Mouse (Mus musculus) forebrain, embryonic 16.5 days (tissue): ENCODE measurements around the gene Apol10a. TPM values are rescaled to one million over a fixed set of nuclear protein-coding genes. Genes with fewer than 3 reads are reported as not detected.
"Not testable (repeated sequence)": the region's sequence is repeated elsewhere in the genome, so short reads cannot be mapped to it uniquely, and the experiment has no call there.

Source experiments
- ATAC-seq: fragments of 200-750 bp; cut with Nextera tagmentation; 2 replicates; pipeline ENCODE4 v1.8.0; 2017; ENCODE audit warnings: mild to moderate bottlenecking, moderate library complexity
- H3K27ac ChIP-seq: fragments of 300-500 bp; sonication (generic); 2 replicates; pipeline ENCODE4 v1.5.1; 2014; ENCODE audit warnings: low read length, control low read depth
- H3K27me3 ChIP-seq: fragments of 300-500 bp; sonication (generic); replicated peaks from 2 replicates; pipeline ENCODE4 v1.6.1; 2014; ENCODE audit warnings: low read length; ENCODE audit not compliant: control insufficient read depth, insufficient read depth
- H3K36me3 ChIP-seq: fragments of 300-500 bp; sonication (generic); 2 replicates; pipeline ENCODE4 v1.6.1; 2014; ENCODE audit not compliant: control insufficient read depth, insufficient read depth
- H3K4me1 ChIP-seq: fragments of 300-500 bp; sonication (generic); replicated peaks from 2 replicates; pipeline ENCODE4 v1.6.1; 2014; ENCODE audit warnings: low read length; ENCODE audit not compliant: control insufficient read depth, insufficient read depth
- H3K4me2 ChIP-seq: fragments of 300-500 bp; sonication (generic); 2 replicates; pipeline ENCODE4 v1.6.1; 2014; ENCODE audit warnings: mild to moderate bottlenecking, low read length, control low read depth
- H3K4me3 ChIP-seq: fragments of 300-500 bp; sonication (generic); replicated peaks from 2 replicates; pipeline ENCODE4 v1.5.1; 2014; ENCODE audit warnings: mild to moderate bottlenecking, low read length, control low read depth
- H3K9ac ChIP-seq: fragments of 300-500 bp; sonication (generic); replicated peaks from 2 replicates; pipeline ENCODE4 v1.6.1; 2014; ENCODE audit warnings: low read depth, low read length, control low read depth
- H3K9me3 ChIP-seq: fragments of 300-500 bp; sonication (generic); 2 replicates; pipeline ENCODE4 v1.6.1; 2016; ENCODE audit warnings: low read length; ENCODE audit not compliant: control insufficient read depth
- WGBS: fragments of 180-500 bp; shearing (Covaris S2); extraction: QIAGEN DNeasy Blood & Tissue Kit; methylation state at CpG from one replicate; pipeline ENCODE4 v1.1.7; 2014; 5-methylcytosine and 5-hydroxymethylcytosine counted together
- polyA plus RNA-seq: library from polyadenylated mRNA; unstranded; fragments of >200 nt; fragmentation: Nextera tagmentation; extraction: Ambion mirVana; gene quantifications from 2 replicates; pipeline ENCODE4 v1.2.1, GENCODE M21; 2015

Apol10a gene
- polyA plus RNA-seq, 1 experiment from 2014 or later, result not detected

GRCm38 (mm10) chr15:77494694-77495093 lies 17.8 kb downstream of the Apol10a start:
- H3K4me2 ChIP-seq, H3K27ac ChIP-seq, H3K4me1 ChIP-seq, ATAC-seq, H3K27me3 ChIP-seq, H3K9me3 ChIP-seq, H3K9ac ChIP-seq, H3K4me3 ChIP-seq, H3K36me3 ChIP-seq: not testable (repeated sequence)
- 40% methylated on average over 1 of the region's 1 CpGs for WGBS

DNA sequence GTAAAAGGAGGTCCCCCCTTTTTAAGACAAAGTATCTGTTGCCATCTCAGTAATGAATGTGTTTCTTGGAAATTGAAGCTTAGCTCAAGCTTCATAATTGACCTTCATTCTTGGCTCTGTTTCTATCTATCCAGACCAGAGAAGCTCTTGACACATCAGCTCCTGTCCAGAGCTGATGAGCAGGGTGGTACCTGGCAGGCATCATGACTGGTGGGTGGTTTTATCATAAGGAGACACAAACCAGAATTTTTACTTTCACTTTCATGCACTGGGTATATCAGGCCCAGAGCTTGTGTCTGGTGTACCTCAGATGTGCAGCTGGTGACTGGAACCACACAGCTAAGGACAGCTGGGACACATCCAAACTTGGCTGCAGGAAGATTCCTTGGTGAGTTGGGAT lies 31.1 kb downstream of the Apol10a start, which contains the start of gene Apol11a:
Apol11a (plus strand) TSS at position 306 of the 400 bp plus-strand sequence.
- H3K36me3 ChIP-seq, result not testable (repeated sequence)

GRCm38 (mm10) chr15:77520596-77520995 lies 43.7 kb downstream of the Apol10a start:
- not testable (repeated sequence) for H3K9ac ChIP-seq, H3K4me3 ChIP-seq, H3K4me1 ChIP-seq, H3K9me3 ChIP-seq, H3K36me3 ChIP-seq, ATAC-seq, H3K27ac ChIP-seq, H3K4me2 ChIP-seq, H3K27me3 ChIP-seq
- 76% methylated on average over 4 of the region's 4 CpGs for WGBS

More for the DNA sequence above, 31.1 kb downstream of the Apol10a start, which contains the start of gene Apol11a:
- not testable (repeated sequence) for H3K4me1 ChIP-seq, H3K9ac ChIP-seq, H3K27me3 ChIP-seq, ATAC-seq, H3K4me3 ChIP-seq, H3K27ac ChIP-seq, H3K4me2 ChIP-seq, H3K9me3 ChIP-seq

- not testable (repeated sequence) for H3K4me1 ChIP-seq, H3K9ac ChIP-seq, H3K27ac ChIP-seq, H3K4me3 ChIP-seq, ATAC-seq, H3K4me2 ChIP-seq, H3K9me3 ChIP-seq, H3K27me3 ChIP-seq, H3K36me3 ChIP-seq
- WGBS, result 17% methylated on average over 6 of the region's 6 CpGs
Measured at GRCm38 (mm10) chr15:77523186-77523843, 46.5 kb downstream of the Apol10a start.

DNA sequence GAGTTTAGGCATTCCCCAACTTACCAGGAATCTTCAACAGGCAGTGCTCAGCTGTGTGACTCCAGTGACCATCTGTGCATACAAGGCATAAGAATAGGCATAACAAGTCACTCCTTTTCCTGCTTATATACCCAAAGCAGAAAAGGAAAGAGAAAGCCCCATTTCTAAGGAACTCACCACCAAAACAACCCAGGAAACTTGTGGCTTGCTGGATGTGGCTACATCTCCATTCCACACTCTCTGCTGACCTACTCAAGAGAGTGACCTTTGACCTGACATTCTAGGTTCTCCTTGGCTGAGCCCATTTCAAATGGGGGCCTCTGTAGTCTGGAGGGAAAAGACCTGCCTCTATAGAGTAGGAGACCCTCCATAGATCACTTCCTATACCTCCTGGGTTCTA lies 56.4 kb downstream of the Apol10a start, which contains the start of gene Apol7c:
Apol7c (minus strand) TSS at position 101 of the 400 bp plus-strand sequence.
- Histone ChIP-seq H3K4me2 (no peak within 1 kb of the TSS), H3K27ac (no peak within 1 kb of the TSS), H3K4me3 (no peak within 1 kb of the TSS), H3K9ac (no peak within 1 kb of the TSS), H3K9me3 (no peaks in the 10 kb centered on the region), H3K4me1 (no peaks in the 10 kb centered on the region), H3K27me3 (no peaks in the 10 kb centered on the region), H3K36me3 (no peaks in the 10 kb centered on the region)
- ATAC-seq, result no peak

DNA sequence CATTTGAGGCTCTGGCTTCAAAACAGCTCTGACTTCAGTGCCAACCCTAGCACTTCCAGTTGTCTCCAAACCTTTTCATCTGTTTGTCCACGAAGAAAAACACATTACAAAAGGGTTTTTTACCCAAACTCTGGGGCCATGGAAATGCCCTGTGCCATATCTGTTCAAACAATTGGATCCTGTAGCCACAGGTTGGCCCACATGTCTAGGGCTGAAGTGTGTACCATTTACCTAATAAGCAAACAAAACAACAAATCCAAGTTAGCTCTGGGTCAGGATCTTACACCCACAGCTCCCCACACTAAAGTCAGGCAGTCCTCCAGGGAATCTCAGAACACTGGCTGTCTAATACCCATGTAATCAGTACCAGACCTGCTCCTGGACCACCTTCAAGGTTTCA lies 62.4 kb downstream of the Apol10a start:
- H3K4me1 ChIP-seq, H3K4me2 ChIP-seq, ATAC-seq, H3K4me3 ChIP-seq, H3K27me3 ChIP-seq, H3K9ac ChIP-seq, H3K9me3 ChIP-seq, H3K36me3 ChIP-seq, H3K27ac ChIP-seq: not testable (repeated sequence)
- 35% methylated on average over 1 of the region's 1 CpGs for WGBS

Other genes starting within 250 kb of the Apol10a start
- 212 and 226 TPM in 2 replicates for gene Rbfox2, start 170.0 kb upstream of the Apol10a start, polyA plus RNA-seq
- gene Apol7a, start 77.9 kb upstream of the Apol10a start, polyA plus RNA-seq, result not detected in 2 replicates
- 0.09 TPM in 1 of 2 replicates, not detected in the other for gene Apol9a, start 65.9 kb upstream of the Apol10a start, polyA plus RNA-seq
- gene Apol7b, start 29.6 kb upstream of the Apol10a start, polyA plus RNA-seq, result not detected in 2 replicates
- gene Apol11a, start 31.2 kb downstream of the Apol10a start, polyA plus RNA-seq, result not detected in 2 replicates
- not detected in 2 replicates for gene Apol7c, start 56.3 kb downstream of the Apol10a start, polyA plus RNA-seq
- gene 1700025B11Rik, start 84.8 kb downstream of the Apol10a start, polyA plus RNA-seq, result not detected in 2 replicates
- not detected in 2 replicates for gene Apol10b, start 119.1 kb downstream of the Apol10a start, polyA plus RNA-seq
- not detected in 2 replicates for gene Gm36245, start 122.2 kb downstream of the Apol10a start, polyA plus RNA-seq
- not detected in 2 replicates for gene Apol11b, start 166.2 kb downstream of the Apol10a start, polyA plus RNA-seq
- not detected in 2 replicates for gene Apol7e, start 221.8 kb downstream of the Apol10a start, polyA plus RNA-seq